Mouse (Mus musculus): ENCODE data around the gene Rpl10a. TPM values are rescaled to one million over a fixed set of nuclear protein-coding genes. Genes with fewer than 3 reads are reported as not detected.
A peak's percentile ranks its signal among the peaks of the same experiment; 100 is the strongest.

The Rpl10a gene
- 100 to 1,000 TPM; 377 to 515 (median 422) TPM for total RNA-seq (2022)

DNA sequence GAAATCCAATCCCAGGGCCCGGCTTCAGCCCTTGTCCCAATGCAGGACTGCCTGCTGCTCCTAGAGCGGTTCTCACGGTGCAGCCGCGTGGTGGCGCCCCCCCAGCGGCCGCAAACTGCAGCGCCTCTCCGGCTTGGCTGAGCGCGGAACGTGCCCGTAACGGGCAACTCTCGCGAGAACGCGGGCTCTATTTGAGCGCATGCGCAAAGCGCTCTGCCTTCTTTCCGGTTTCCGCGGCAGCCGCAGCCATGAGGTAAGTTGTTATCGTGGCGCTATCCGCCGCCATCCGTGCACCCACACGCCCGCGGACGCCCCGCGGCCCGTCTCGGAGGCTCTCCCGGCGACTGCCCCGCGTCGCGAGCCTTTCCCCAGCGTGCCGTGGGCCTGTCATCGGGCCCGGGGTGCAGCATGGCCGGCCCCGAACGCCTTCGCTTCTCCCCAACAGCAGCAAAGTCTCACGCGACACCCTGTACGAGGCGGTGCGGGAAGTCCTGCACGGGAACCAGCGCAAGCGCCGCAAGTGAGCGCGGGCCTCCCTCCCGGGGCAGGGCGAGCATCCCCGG, at the start of gene Rpl10a:
Gene Rpl10a, plus strand, starts transcription at position 106 of the 563 bp plus-strand sequence.
- DNase-seq (ENCODE audit: low spot score in 2 of 2): peak; percentile 91 to 94

DNA sequence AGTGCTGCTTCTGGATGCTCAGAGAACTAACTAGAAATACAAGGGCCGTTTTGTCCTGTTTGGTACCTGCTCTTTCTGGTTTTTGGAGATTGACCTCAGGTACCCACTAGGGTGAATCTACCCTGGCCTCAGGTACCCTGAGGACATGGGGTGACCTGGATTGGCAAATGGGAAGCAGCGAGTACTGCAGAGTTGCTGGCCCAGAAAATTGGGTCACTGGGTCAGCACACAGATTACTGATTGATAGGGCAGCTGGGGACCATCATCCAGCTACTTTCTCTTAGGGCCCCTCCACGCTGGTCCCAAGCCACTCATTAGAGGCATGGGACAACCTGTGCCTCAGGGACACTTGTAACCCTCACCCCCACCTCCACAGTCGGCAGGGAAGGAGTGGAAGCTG, 49.0 kb upstream of the Rpl10a start:
- no peak for DNase-seq (ENCODE audit: low spot score in 2 of 2)

DNA sequence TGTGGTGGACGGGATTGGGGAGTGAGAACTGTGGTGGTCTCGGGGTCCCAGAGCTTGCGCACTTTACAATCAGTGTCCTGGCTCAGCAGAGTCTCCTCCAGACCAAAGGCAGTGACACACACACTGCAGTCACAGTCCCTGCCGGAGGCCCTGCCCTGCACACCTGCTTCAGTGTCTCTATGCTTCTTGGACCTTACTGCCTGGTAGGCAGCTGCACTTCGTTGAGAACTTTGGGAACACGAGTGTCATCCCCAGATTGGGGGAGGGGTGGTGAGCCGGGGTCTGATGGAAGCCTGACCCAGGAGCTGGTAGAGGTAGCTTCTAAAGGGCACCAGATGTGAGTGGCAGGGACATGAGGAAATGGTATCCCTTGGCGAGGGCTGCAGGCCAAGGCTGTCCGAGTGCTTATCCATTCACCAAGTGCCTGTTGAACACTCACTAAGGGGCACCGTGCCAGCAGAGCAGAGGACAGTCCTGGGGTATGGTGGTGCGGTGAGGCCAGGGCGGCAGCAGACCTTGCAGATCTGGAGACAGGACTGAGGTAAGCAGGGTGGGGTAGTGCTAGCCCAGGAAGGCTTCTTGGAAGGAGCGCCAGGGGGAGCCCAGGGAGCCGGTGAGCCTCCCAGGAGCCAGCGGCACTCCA, 48.4 kb upstream of the Rpl10a start:
- peak; percentile 72 to 83 for DNase-seq (ENCODE audit: low spot score in 2 of 2)

DNA sequence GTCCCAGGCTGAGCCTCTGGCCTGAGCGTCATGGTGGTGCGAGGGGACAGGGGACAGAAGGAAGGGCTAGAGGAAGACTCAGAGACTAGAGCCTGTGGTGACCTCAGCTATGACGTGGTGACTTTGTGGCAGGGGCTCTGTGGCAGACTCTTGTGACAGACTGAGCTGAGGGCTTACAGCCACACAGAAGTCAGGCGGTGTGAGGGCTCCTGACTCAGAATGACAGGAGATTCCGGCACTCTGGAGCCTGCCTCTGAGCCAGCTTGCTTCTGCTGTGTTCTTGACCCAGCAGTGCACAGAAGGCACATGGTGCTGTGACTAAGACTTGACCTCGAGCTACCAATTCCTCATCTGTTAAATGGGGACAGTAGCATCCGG, 47.9 kb upstream of the Rpl10a start:
- no peak for DNase-seq (ENCODE audit: low spot score in 2 of 2)

DNA sequence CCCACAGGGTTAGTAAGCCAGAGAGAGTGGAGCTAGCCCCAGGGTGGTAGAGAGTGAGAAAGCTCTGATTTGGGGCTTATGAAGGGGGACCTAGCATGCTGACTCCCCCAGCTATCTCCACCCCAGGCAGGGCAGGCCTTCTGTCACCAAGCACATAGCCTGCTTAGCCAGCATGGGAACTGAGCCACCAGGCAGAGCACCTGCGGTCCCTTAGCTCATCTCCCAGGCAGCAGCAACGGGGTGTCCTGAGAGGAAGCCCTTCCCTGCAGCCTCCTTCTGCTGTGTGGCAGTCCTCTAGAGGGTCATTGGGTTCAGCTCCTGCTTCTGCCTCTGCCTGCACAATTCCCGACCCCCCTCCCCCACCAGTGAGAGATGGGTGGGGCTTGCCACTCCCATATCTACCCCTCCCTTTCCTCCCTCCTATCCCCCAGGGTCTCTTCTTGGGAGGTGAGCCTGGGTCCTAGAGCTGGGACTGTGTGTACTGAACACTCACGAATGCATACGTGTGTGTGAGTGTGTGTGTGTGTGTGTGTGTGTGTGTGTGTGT, 47.4 kb upstream of the Rpl10a start:
- no peak for DNase-seq (ENCODE audit: low spot score in 2 of 2)

DNA sequence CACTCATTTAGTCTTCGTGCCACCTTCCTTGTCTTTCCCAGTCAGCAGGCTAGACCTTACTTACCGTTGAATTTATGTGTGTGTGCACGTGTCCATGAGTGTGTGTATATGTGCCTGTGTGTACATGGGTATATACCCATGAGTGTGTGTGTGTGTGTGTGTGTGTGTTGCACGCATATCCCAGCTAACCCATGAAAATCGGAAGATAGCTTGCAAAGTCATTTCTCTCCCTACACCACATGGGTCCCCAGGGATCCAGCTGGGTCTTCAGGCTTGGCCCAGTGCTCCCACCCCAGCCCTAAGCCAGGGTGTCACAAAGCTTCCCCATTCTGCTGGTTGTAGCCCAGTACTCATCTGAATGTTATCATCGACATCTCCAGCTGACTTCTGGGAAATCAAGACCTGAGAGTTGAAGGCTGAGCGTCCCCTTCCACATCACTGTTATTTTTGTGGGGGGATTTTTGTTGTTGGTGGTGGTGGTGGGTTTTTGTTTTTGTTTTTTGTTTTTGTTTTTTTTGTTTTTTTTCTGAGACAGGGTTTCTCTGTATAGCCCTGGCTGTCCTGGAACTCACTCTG, 46.3 kb upstream of the Rpl10a start:
- DNase-seq (ENCODE audit: low spot score in 2 of 2): no peak

DNA sequence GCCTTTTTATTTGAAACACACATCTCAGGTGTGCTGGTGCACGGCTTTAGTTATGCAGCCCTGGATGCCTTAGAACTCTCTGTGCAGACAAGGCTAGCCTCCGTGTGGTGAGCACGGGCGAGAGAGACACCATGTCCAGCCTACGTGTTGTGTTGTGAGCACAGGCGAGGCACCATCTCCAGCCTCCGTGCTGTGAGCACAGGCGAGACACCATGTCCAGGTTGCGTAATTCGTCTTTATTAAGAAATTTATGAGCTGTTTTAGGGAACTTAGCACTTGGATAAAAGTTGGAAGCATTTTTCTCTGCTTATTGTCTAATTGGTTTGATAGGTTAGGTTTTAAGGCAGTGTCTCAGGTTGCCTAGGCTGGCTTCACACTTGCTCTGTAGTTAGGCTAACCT, 45.1 kb upstream of the Rpl10a start:
- DNase-seq (ENCODE audit: low spot score in 2 of 2): no peak

DNA sequence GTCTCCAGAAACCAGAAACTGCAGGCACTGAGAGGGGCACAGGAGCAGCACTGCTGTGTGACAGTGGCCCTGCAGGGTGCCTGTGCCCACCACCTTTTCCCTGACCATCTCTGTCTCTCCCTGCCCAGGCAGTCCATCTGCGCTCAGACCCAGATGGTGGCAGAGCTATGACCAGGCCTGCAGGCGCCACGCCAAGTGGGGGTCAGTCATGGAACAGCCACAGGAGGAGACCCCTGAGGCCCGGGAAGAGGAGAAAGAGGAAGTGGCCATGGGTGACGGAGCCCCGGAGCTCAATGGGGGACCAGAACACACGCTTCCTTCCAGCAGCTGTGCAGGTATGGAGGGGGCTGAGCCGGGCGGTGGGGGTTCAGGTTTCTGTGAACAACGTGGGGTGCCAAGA, 42.1 kb upstream of the Rpl10a start:
- DNase-seq (ENCODE audit: low spot score in 2 of 2): no peak

DNA sequence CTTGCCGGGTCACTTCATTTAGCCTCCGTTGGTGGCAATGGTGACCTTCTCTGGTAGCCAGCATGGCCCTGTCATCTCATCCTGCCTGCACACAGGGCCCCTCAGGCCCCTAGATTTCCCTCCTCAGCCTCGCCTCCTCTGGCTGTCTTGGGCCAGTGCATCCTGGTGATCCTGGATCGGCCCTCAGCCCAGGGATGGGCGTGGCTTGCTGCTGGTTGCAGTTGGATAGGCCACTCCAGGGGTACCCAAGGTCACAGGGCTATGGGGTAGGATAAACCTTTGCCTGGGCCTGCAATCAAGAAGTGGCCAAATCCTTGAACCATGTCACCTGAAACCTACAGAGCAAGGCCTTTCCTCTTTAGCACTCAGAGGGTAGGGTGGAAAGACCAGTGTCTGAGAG, 41.3 kb upstream of the Rpl10a start:
- no peak for DNase-seq (ENCODE audit: low spot score in 2 of 2)

DNA sequence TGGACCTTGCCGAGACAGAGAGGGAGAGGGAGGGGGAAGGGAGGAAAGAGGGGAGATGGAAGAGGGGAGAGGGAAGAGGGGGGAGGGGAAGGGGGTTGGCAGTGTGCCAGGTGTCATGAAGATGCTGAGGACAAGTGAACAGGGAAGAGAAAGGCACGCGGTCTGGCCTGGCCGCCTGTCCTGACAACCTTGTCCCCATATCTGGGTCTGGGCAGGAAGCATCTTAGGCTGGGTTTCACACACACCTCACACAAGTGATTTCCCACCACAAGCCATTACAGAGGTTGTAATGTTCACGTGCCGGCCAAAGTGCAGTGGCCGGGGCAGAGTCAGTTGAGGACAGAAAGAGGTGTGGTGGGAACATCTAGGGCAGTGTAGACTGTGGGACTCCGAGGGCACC, 40.7 kb upstream of the Rpl10a start:
- DNase-seq (ENCODE audit: low spot score in 2 of 2): no peak

DNA sequence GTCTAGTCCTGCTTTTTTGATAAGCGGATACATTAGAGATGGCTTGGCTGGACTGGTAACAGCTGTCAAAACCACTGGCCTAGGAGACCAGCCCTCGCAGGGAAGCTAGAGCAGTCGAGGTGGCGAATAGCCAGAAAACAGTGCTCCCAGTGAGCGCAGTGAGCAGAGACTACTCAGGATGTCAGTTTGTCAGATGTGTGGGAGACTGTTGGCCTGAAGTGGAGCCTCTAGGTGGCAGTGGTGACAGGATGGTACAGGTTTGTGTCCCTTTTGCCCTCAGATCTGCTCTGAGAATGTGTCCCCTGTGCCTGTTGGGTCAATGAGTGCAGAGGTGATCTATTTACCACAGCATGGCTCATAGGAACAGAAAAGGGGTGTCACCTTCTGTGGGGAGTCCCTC, 40.3 kb upstream of the Rpl10a start:
- DNase-seq (ENCODE audit: low spot score in 2 of 2): no peak

DNA sequence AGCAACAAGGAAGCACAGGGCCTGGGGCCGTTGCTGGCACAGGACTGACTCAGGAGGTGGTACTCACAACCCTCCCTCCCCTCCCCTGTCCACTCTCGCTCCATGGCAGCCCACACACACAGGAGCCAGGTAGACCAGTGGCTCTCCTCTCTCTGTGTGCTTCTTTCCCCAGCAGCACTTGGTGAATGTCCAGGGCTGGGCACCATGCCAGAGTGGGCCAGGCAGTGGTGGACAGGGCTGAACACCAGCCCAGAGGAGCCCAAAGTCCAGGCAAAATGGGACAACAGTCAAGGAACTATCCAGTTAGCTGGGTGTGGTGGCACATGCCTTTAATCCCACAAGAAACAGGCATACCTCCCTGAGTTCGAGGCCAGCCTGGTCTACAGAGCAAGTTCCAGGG, 38.0 kb upstream of the Rpl10a start:
- DNase-seq (ENCODE audit: low spot score in 2 of 2): no peak

DNA sequence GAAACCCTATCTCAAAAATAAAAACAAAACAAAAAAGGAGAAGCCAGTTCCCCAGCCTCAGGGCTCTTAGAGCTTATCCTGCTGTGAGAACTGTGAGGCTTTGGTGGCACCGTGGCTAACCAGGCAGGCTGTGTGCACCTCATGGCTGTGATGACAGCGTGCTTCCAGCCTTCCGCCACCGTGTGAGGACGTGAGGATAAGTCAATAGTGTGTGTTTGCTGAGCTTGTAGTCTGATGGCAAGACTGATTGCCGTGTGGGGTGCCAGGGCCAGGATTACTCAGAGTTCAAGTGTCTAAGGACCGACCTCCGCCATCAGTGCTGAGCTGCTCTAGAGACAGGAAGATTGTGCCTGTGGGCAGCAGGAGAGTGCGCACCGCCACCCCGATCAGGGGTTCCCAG, 37.6 kb upstream of the Rpl10a start:
- DNase-seq (ENCODE audit: low spot score in 2 of 2): no peak

DNA sequence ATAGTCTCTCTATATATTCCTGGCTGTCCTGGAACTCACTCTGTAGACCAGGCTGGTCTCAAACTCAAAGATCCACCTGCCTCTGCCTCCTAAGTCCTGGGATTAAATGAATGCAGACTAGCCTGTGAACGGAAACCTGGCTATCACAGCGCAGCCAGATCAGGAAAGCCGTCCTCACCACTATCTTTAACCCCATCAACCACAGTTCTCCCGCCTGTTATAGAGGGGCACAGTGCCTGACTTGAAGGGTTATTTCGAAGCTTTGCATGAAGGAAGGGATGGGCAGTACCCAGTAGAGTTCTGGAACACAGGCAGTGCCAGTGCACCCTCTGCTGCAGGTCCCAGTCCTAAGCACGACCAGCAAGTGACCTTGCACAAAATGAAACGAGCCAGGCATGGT, 36.9 kb upstream of the Rpl10a start:
- DNase-seq (ENCODE audit: low spot score in 2 of 2): no peak

DNA sequence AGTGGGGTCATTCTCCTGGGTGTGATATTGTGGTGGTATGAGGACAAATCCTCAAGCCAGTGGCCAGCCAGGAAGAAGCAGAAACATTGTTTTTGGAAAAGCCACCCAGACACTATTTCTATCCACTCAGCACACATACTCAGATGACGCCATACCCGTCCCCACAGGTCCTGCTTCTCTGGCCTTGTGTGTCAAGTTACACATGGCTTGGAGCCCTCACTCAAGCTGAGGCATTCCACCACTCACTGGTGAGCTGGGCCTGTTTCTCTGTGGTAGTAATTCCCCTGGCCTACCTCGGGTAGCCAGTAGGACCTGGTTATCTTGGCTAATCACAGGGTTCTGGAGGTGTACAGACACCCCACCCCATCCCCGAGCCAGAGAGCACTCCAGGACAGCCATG, 34.6 kb upstream of the Rpl10a start:
- peak; percentile 52 to 59 for DNase-seq (ENCODE audit: low spot score in 2 of 2)

DNA sequence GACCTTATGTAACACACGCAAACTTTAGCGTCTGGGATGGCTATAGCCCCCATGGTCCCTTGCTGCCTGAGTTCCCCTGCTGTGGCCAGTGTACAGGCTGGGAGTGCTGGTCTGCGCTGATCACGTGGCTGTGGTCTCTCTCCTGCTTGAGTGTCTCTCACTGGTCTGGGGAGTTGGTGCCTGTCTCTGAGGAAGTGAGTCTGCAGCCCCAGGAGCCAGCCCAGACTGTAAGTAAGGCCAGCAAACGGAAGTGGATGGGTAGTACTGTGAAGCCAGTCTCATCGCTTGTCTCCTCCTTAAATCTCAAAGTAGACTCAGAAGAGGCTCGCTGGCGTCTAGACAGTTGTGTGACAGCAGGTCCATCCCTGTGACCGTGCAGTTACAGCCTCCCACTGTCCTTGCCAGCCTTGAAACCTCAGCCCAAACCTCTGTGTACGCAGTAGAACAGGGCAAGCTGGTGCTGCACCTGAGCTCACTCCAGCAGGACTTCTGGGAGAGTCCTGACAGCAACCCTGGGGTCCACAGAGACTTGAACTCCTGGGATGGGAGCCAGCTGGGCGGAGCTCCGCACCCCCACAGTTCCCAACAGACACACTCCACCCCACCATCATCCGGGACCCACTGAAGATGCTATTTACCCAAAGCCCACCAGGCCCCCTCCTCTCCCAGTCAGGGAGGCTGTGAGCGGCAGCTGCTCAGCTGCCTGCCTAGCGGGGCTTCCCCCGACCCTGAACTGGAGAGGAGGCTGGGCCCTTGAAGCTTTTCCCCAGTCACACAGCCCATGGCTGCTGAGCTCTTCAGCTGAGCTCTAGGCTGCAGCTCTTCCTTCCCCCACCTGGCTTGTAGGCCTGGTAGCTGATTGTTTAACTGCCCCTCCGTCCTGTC, 33.6 kb upstream of the Rpl10a start:
- no peak for DNase-seq (ENCODE audit: low spot score in 2 of 2)

DNA sequence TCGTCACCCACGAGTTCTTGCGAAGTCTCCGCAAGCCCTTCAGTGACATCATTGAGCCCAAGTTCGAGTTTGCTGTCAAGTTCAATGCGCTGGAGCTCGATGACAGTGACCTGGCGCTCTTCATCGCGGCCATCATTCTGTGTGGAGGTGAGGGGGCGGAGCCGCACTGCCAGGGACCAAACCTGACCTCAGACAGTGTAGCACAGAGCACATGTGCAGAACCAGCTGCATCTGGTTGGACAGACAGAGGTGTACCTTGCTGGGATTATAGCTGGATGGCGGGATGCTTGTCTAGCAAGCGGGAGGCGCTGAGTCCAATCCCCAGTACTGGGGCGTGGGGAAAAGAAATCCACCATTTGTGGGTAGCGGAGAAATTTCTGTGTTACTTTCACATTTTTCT, 29.4 kb upstream of the Rpl10a start:
- no peak for DNase-seq (ENCODE audit: low spot score in 2 of 2)

DNA sequence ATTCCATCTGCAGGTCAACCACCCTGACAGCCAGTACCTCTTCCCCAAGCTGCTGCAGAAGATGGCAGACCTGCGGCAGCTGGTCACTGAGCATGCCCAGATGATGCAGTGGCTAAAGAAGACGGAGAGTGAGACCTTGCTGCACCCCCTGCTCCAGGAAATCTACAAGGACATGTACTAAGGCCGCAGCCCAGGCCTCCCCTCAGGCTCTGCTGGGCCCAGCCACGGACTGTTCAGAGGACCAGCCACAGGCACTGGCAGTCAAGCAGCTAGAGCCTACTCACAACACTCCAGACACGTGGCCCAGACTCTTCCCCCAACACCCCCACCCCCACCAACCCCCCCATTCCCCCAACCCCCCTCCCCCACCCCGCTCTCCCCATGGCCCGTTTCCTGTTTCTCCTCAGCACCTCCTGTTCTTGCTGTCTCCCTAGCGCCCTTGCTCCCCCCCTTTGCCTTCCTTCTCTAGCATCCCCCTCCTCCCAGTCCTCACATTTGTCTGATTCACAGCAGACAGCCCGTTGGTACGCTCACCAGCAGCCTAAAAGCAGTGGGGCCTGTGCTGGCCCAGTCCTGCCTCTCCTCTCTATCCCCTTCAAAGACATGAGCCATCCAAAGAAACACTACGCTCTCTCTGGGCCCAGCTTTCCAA, 28.5 kb upstream of the Rpl10a start:
- no peak for DNase-seq (ENCODE audit: low spot score in 2 of 2)

DNA sequence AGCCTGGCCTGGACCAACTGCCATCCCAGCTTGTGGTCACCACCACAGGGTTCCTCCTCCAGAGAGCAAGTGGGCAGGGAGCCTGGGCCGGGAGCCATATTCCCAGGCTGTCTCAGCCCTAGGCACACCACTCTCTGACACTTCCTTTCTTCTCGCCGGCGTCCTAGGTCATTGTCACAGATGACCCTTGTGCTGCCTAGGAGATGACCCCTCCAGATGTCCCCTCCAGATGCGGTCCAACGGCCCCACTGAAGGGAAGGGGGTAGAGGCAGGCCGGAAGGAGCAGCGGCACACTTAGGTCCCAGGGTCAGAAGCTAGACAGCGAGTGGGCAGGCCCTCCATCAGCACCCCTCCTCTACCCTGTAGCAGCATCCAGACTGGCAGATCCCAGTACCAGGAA, 27.9 kb upstream of the Rpl10a start:
- no peak for DNase-seq (ENCODE audit: low spot score in 2 of 2)

DNA sequence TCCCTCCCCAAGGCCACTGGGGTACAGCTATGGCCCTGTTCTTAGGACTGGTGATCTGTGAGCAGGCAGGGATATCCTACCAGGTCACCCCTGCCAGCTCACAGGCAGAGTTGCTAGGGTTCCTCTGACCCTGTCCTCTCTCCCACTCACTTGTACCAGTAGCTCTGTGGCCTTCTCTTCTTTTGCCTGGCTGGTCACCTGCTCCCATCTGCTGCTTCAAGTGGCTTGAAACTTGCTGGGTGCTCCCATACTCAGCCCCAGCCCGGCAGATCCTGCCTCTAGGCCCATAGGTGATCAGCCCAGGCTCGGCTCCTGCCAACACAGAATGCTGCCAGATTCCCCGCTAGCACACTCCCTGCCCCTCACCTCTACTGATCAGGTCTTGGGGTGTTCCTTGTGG, 27.4 kb upstream of the Rpl10a start:
- DNase-seq (ENCODE audit: low spot score in 2 of 2): no peak

DNA sequence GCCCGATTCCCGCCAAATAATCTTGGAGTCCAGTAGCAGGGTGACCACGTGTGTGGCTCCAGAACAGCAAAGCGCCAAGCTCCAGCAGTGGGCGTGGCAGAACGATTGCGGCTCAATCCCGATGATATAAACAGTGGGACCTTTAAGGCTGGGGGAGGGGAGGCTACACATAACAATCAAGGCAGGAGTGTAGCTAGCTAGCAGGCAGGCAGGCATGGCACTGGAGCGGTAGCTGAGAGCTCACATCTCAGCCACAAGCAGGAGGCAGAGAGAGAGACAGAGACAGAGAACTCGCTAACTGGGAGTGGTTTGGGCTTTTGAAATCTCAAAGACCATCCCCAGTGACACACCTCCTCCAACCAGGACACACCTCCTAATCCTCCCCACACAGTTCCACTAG, 23.1 kb upstream of the Rpl10a start:
- DNase-seq (ENCODE audit: low spot score in 2 of 2): no peak

All from gastrocnemius, adult 8-10 months (tissue).